Mouse (Mus musculus) heart, postnatal 36 days (tissue): ENCODE data around the gene Gstp2. TPM values are rescaled to one million over a fixed set of nuclear protein-coding genes. Genes with fewer than 3 reads are reported as not detected.

ENCODE experiments used
- DNase-seq, 2 experiments: peaks; one replicate each; pipeline ENCODE4 v3.0.0; 2021 to 2022
- intact Hi-C: fragments of 180-260 bp; cut with DNase I; formaldehyde crosslinking; loops from one replicate; pipeline ENCODE4 v1.15.1; 2025
- total RNA-seq, 2 experiments: library from RNA; stranded (reverse); gene quantifications; 2 replicates each; pipeline ENCODE4 v1.2.3; 2021

Gstp2 gene
- total RNA-seq, 2 experiments from 2014 or later = 120 to 124 TPM

- DNase-seq = no peak
- intact Hi-C loops = loop anchor here (2.0 kb wide), 1 partner anchor 211 kb away; no protein-coding TSS in a partner anchor
Measured at GRCm38 (mm10) chr19:4017921-4018587, 27.8 kb downstream of the Gstp2 start.

GRCm38 (mm10) chr19:4015635-4016034 lies 30.2 kb downstream of the Gstp2 start:
- intact Hi-C loops = loop anchor here (1.0 kb wide), 1 partner anchor 69 kb away; no protein-coding TSS in a partner anchor
- no peak for DNase-seq

- intact Hi-C loops = loop anchor here (1.0 kb wide), 1 partner anchor 69 kb away; no protein-coding TSS in a partner anchor
- no peak for DNase-seq
Measured at GRCm38 (mm10) chr19:4014802-4015201, 31.0 kb downstream of the Gstp2 start.

- intact Hi-C loops = no loop called here
- no peak for DNase-seq
Measured at GRCm38 (mm10) chr19:4013066-4013465, 32.8 kb downstream of the Gstp2 start.

GRCm38 (mm10) chr19:4012432-4013022 lies 33.3 kb downstream of the Gstp2 start, which contains the start of gene Ndufv1:
Ndufv1 (minus strand) TSS chr19:4012806.
- peak; percentile 93 for DNase-seq
- intact Hi-C loops = no loop called here

GRCm38 (mm10) chr19:4011086-4011485 lies 34.7 kb downstream of the Gstp2 start:
- DNase-seq = no peak
- intact Hi-C loops = loop anchor here (1.0 kb wide), 1 partner anchor 10 kb away; no protein-coding TSS in a partner anchor

GRCm38 (mm10) chr19:4005971-4006370 lies 39.9 kb downstream of the Gstp2 start:
- DNase-seq = no peak
- intact Hi-C loops = no loop called here

- no peak for DNase-seq
- intact Hi-C loops = no loop called here
Measured at GRCm38 (mm10) chr19:4005091-4005490, 40.7 kb downstream of the Gstp2 start.

GRCm38 (mm10) chr19:4004331-4004730 lies 41.5 kb downstream of the Gstp2 start:
- no peak for DNase-seq
- intact Hi-C loops = no loop called here

GRCm38 (mm10) chr19:4003641-4004040 lies 42.2 kb downstream of the Gstp2 start:
- intact Hi-C loops = no loop called here

GRCm38 (mm10) chr19:4003112-4003511 lies 42.7 kb downstream of the Gstp2 start, which contains the start of gene Doc2g:
Doc2g (plus strand) TSS chr19:4003313.
- DNase-seq = no peak
- intact Hi-C loops = no loop called here

More at GRCm38 (mm10) chr19:4003641-4004040, 42.2 kb downstream of the Gstp2 start:
- no peak for DNase-seq

GRCm38 (mm10) chr19:4001752-4002151 lies 44.1 kb downstream of the Gstp2 start:
- intact Hi-C loops = loop anchor here (1.0 kb wide), 1 partner anchor 10 kb away; no protein-coding TSS in a partner anchor
- DNase-seq = no peak

- no peak for DNase-seq
- intact Hi-C loops = loop anchor here (1.0 kb wide), 1 partner anchor 10 kb away; no protein-coding TSS in a partner anchor
Measured at GRCm38 (mm10) chr19:4000949-4001525, 44.8 kb downstream of the Gstp2 start.

GRCm38 (mm10) chr19:4000119-4000900 lies 45.5 kb downstream of the Gstp2 start, which contains the start of the genes Nudt8 and Gm49405:
Nudt8 (plus strand) TSS chr19:4000580.
Gm49405 (plus strand) TSS chr19:4000626.
- intact Hi-C loops = no loop called here
- DNase-seq = peak; percentile 93 to 99

GRCm38 (mm10) chr19:3999121-3999730 lies 46.6 kb downstream of the Gstp2 start:
- intact Hi-C loops = no loop called here
- no peak for DNase-seq

- intact Hi-C loops = no loop called here
- DNase-seq = no peak
Measured at GRCm38 (mm10) chr19:3998335-3998734, 47.5 kb downstream of the Gstp2 start.

GRCm38 (mm10) chr19:3997231-3997630 lies 48.6 kb downstream of the Gstp2 start:
- DNase-seq = no peak
- intact Hi-C loops = no loop called here

GRCm38 (mm10) chr19:3996747-3997146 lies 49.1 kb downstream of the Gstp2 start:
- intact Hi-C loops = no loop called here

GRCm38 (mm10) chr19:3996106-3996505 lies 49.7 kb downstream of the Gstp2 start:
- DNase-seq = no peak
- intact Hi-C loops = no loop called here

More at GRCm38 (mm10) chr19:3996747-3997146, 49.1 kb downstream of the Gstp2 start:
- DNase-seq = no peak

- DNase-seq = no peak
- intact Hi-C loops = no loop called here
Measured at GRCm38 (mm10) chr19:3995505-3995904, 50.3 kb downstream of the Gstp2 start.
